Mouse (Mus musculus): ENCODE data around the gene Bend5. TPM values are rescaled to one million over a fixed set of nuclear protein-coding genes. Genes with fewer than 3 reads are reported as not detected.

The Bend5 gene
- total and polyA plus RNA-seq, 3 experiments = 15.6 to 21.8 (median 19.3) TPM

GRCm38 (mm10) chr4:111441709-111442108, 26.9 kb downstream of the Bend5 start:
- in situ Hi-C loops (cut with MboI; ENCODE audit: low pct_ligation_motif_present, low pct_unique_long_range_greater_than_20kb, low sequenced_read_pairs) = no loop called here
- TF ChIP-seq RCOR1 (conservative IDR thresholded peaks at IDR 0.05; ENCODE audit: low read depth, low read length) = peak; percentile 77
- TF ChIP-seq E2F4 (IDR thresholded peaks at IDR 0.05; ENCODE audit: insufficient replicate concordance, low read depth, low read length) = no peak
- TF ChIP-seq USF1 (IDR thresholded peaks at IDR 0.05; ENCODE audit: low read depth, low read length) = no peak
- TF ChIP-seq MEF2A (IDR thresholded peaks at IDR 0.05; ENCODE audit: borderline replicate concordance, low read depth, low read length) = peak; percentile 66
- TF ChIP-seq MXI1 (IDR thresholded peaks at IDR 0.05; ENCODE audit: low read depth, low read length) = no peak
- peak; percentile 84 for TF ChIP-seq IRF4 (IDR thresholded peaks at IDR 0.05; ENCODE audit: low read depth, low read length)
- TF ChIP-seq USF2 (conservative IDR thresholded peaks at IDR 0.05; ENCODE audit: low read depth, low read length) = no peak
- no peak for TF ChIP-seq ZKSCAN1 (IDR thresholded peaks at IDR 0.05; ENCODE audit: borderline replicate concordance, low read depth, low read length)
- no peak for TF ChIP-seq NRF1 (IDR thresholded peaks at IDR 0.05; ENCODE audit: low read depth, low read length)
- TF ChIP-seq NELFE (IDR thresholded peaks at IDR 0.05; ENCODE audit: low read depth, low read length) = peak; percentile 60; the same call in 1 of the 2 replicates
- no peak for TF ChIP-seq MAZ (IDR thresholded peaks at IDR 0.05; ENCODE audit: low read depth, low read length)
- TF ChIP-seq SMC3 (IDR thresholded peaks at IDR 0.05; ENCODE audit: low read depth, low read length) = peak; percentile 25; the same call in 1 of the 2 replicates
- peak; percentile 57 for TF ChIP-seq ELF1 (IDR thresholded peaks at IDR 0.05; ENCODE audit: low read depth, low read length)
- no peak for TF ChIP-seq GABPA (IDR thresholded peaks at IDR 0.05; ENCODE audit: insufficient replicate concordance, low read depth, low read length)
- no peak for TF ChIP-seq KAT2A (IDR thresholded peaks at IDR 0.05; ENCODE audit: insufficient replicate concordance, low read length)
- no peak for TF ChIP-seq ZC3H11A (IDR thresholded peaks at IDR 0.05; ENCODE audit: low read depth, low read length)
- TF ChIP-seq POLR2AphosphoS2 (IDR thresholded peaks at IDR 0.05; ENCODE audit: low read depth, low read length) = no peak
- no peak for TF ChIP-seq JUND (conservative IDR thresholded peaks at IDR 0.05; ENCODE audit: low read depth, low read length)
- no peak for TF ChIP-seq SIN3A (IDR thresholded peaks at IDR 0.05; ENCODE audit: low read length)
- TF ChIP-seq ZNF384 (IDR thresholded peaks at IDR 0.05; ENCODE audit: low read depth, low read length) = no peak; the same call in 1 of the 2 replicates
- TF ChIP-seq TCF12 (IDR thresholded peaks at IDR 0.05; ENCODE audit: low read depth, low read length) = peak; percentile 78
- TF ChIP-seq UBTF (IDR thresholded peaks at IDR 0.05; ENCODE audit: low read depth, low read length) = 0 out of 2 replicates have a peak, but pooled peaks have one; percentile 30
- peak; percentile 45 for TF ChIP-seq CHD2 (IDR thresholded peaks at IDR 0.05; ENCODE audit: low read length)
- TF ChIP-seq PAX5 (IDR thresholded peaks at IDR 0.05; ENCODE audit: low read length) = no peak
- TF ChIP-seq MAX (IDR thresholded peaks at IDR 0.05; ENCODE audit: low read length) = no peak
- TF ChIP-seq ZMIZ1 (IDR thresholded peaks at IDR 0.05; ENCODE audit: low read depth, low read length) = no peak
- TF ChIP-seq CTCF (conservative IDR thresholded peaks at IDR 0.05 in 1 of 2, IDR thresholded peaks at IDR 0.05 in 1 of 2; ENCODE audit: low read depth in 2 of 2, low read length in 2 of 2) = no peak
- TF ChIP-seq RAD21 (IDR thresholded peaks at IDR 0.05; ENCODE audit: low read depth, low read length) = no peak; the same call in none of the 2 replicates
- peak; percentile 75 for TF ChIP-seq ETS1 (conservative IDR thresholded peaks at IDR 0.05; ENCODE audit: low read depth, low read length)
- TF ChIP-seq TBP (conservative IDR thresholded peaks at IDR 0.05; ENCODE audit: low read depth, low read length) = peak; percentile 80
- no peak; the same call in 1 of the 2 replicates for TF ChIP-seq MYC (IDR thresholded peaks at IDR 0.05; ENCODE audit: low read depth, low read length)
- TF ChIP-seq JUN (IDR thresholded peaks at IDR 0.05; ENCODE audit: insufficient read depth, low read depth, low read length) = 0 out of 2 replicates have a peak, but pooled peaks have one; percentile 7
- peak; percentile 80 for TF ChIP-seq EP300 (IDR thresholded peaks at IDR 0.05; ENCODE audit: low read length)
- TF ChIP-seq BHLHE40 (IDR thresholded peaks at IDR 0.05; ENCODE audit: low read depth, low read length) = peak; percentile 70
- peak; percentile 68 for TF ChIP-seq CHD1 (IDR thresholded peaks at IDR 0.05; ENCODE audit: low read depth, low read length)
- TF ChIP-seq MAFK (IDR thresholded peaks at IDR 0.05; ENCODE audit: insufficient replicate concordance, low read length) = 0 out of 2 replicates have a peak, but pooled peaks have one; percentile 34
- no peak for TF ChIP-seq HCFC1 (IDR thresholded peaks at IDR 0.05; ENCODE audit: low read depth, low read length)
- peak; percentile 69 for TF ChIP-seq POLR2A (IDR thresholded peaks at IDR 0.05; ENCODE audit: low read depth, low read length)
- dilution Hi-C loops (cut with MboI; ENCODE audit: extremely low pct_ligation_motif_present, extremely low pct_unique_long_range_greater_than_20kb, low sequenced_read_pairs) = no loop called here
- no peaks in the 10 kb centered on the region for H3K27me3 ChIP-seq (replicated peaks)
- peak overlapping the region in 1 of 3 experiments; percentile 9 for H3K4me3 ChIP-seq (replicated peaks in 1 of 3; ENCODE audit: low read depth in 2 of 3, low read length in 2 of 3, poor library complexity in 1 of 3)
- peaks cover 30 to 31% of the 10 kb centered on the region in 2 experiments for H3K36me3 ChIP-seq (replicated peaks in 1 of 2; ENCODE audit: control insufficient read depth in 1 of 2, insufficient read depth in 1 of 2, low read length in 1 of 2)
- peak overlapping the region; percentile 95 for H3K27ac ChIP-seq (ENCODE audit: insufficient read depth, low read depth)
- no peaks in the 10 kb centered on the region for H3K9me3 ChIP-seq (replicated peaks; ENCODE audit: low read length)
- H3K4me1 ChIP-seq (ENCODE audit: control insufficient read depth in 1 of 2, insufficient read depth in 2 of 2) = peaks cover 44 to 58% of the 10 kb centered on the region in 2 experiments
- peaks cover 10% of the 10 kb centered on the region for H3K79me2 ChIP-seq (replicated peaks; ENCODE audit: control insufficient read depth, extremely low read depth, insufficient read depth, poor library complexity, severe bottlenecking)
- H3K4me2 ChIP-seq (ENCODE audit: insufficient read depth, low read depth, poor library complexity, severe bottlenecking) = peak overlapping the region; percentile 68
- DNase-seq (ENCODE audit: extremely low read depth) = peak; percentile 83
- peak overlapping the region; percentile 80 for H3K9ac ChIP-seq (ENCODE audit: insufficient read depth, low read depth)

Measured in CH12.LX (cell line).